Mouse (Mus musculus): Measurements from ENCODE around the gene Krit1.

GRCm38 (mm10) chr5:3845026-3845425, 42.0 kb downstream of the Krit1 start, which contains the start of gene Lrrd1:
- TF ChIP-seq EP300 (optimal IDR thresholded peaks at IDR 0.05) (no peak), CTCF (IDR thresholded peaks at IDR 0.05; ENCODE audit: low read depth) (no peak)
